Mouse (Mus musculus): ENCODE measurements around the gene Gm14819. TPM values are rescaled to one million over a fixed set of nuclear protein-coding genes. Genes with fewer than 3 reads are reported as not detected.
"Not testable (repeated sequence)": the region's sequence is repeated elsewhere in the genome, so short reads cannot be mapped to it uniquely, and the experiment has no call there.

Gene Gm14819
- polyA plus RNA-seq (2012): not detected in 2 replicates

- not testable (repeated sequence) for TF ChIP-seq GATA1 (IDR thresholded peaks at IDR 0.05; ENCODE audit: low read length)
These were observed at the start of gene Gm14819 for GRCm38 (mm10) chrX:35403883-35404282. Gm14819 (plus strand) TSS chrX:35404183.

All from G1E-ER4 (cell line).